Mouse (Mus musculus): ENCODE measurements around the gene E2f6. TPM values are rescaled to one million over a fixed set of nuclear protein-coding genes. Genes with fewer than 3 reads are reported as not detected.

The E2f6 gene
- total and polyA plus RNA-seq, 3 experiments = 35.4 to 67.0 TPM; not detected in 1

DNA sequence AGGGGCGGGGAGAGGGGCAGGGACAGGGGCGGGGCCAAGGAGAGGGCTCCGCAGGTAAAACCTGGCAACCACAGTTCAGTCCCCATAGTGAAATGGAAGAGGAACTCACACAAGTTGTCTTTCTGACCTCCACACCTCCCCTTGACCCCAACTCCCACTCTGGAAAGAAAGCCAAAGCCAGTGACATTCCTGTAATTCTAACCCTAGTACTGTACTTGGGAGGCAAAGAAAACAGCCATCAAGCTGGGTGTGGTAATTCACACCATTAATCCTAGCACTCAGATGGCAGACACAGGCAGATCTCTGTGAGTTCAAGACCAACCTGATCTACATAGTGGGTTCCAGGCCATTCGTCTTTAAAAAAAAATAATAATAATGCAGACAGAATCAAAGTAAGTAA, 17.4 kb upstream of the E2f6 start:
- Histone ChIP-seq H3K9ac (ENCODE audit: control insufficient read depth, low read depth, low read length, poor library complexity, severe bottlenecking) (no peak overlapping the region), H3K36me3 (ENCODE audit: control insufficient read depth in 1 of 2, insufficient read depth in 2 of 2, low read length in 2 of 2) (no peaks in the 10 kb centered on the region), H3K27me3 (ENCODE audit: control insufficient read depth in 1 of 2, insufficient read depth in 2 of 2, low read length in 2 of 2) (peaks cover 1 to 2% of the 10 kb centered on the region in 2 experiments; a peak in 3 of 4 replicates), H3K9me3 (replicated peaks; ENCODE audit: insufficient read depth, low read length) (no peaks in the 10 kb centered on the region), H3K27ac (ENCODE audit: control insufficient read depth, low read depth, low read length) (no peak overlapping the region), H3K79me2 (ENCODE audit: control insufficient read depth, insufficient read depth, low read length, poor library complexity) (no peaks in the 10 kb centered on the region), H3K4me3 (ENCODE audit: control insufficient read depth in 1 of 2, insufficient read depth in 1 of 2, low read depth in 2 of 2, low read length in 2 of 2) (no peak overlapping the region), H3K4me1 (ENCODE audit: control insufficient read depth in 1 of 2, insufficient read depth in 2 of 2, low read length in 2 of 2) (no peaks in the 10 kb centered on the region)
- DNase-seq (ENCODE audit: low read depth, low spot score) = no peak
- TF ChIP-seq MAX (IDR thresholded peaks at IDR 0.05; ENCODE audit: low read length) (no peak), SMC3 (IDR thresholded peaks at IDR 0.05; ENCODE audit: low read depth, low read length) (no peak), MYC (IDR thresholded peaks at IDR 0.05; ENCODE audit: low read depth, low read length) (no peak), MAZ (IDR thresholded peaks at IDR 0.05; ENCODE audit: low read depth, low read length) (no peak), NELFE (IDR thresholded peaks at IDR 0.05; ENCODE audit: low read depth, low read length) (no peak)

DNA sequence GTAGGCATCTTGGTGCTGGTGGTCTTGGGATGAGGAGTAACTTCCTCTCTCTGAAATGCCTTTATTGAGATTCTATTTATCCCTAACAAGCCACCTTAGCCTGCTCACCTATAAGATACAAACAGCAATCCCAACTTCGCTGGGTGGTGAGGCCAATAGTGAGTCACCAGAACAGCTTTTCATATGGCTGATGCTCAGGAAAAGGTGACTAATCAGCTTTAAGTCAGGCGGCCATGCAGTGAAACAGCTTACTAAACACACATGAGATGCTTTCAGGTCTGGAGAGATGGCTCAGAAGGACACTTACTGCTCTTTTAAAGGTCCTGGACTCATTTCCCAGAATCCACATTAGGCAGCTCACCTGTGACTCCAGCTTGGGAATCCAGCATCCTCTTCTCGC, 15.0 kb upstream of the E2f6 start:
- Histone ChIP-seq H3K27ac (ENCODE audit: control insufficient read depth, low read depth, low read length) (no peak overlapping the region), H3K9me3 (replicated peaks; ENCODE audit: insufficient read depth, low read length) (no peaks in the 10 kb centered on the region), H3K79me2 (ENCODE audit: control insufficient read depth, insufficient read depth, low read length, poor library complexity) (no peaks in the 10 kb centered on the region), H3K4me1 (ENCODE audit: control insufficient read depth in 1 of 2, insufficient read depth in 2 of 2, low read length in 2 of 2) (no peaks in the 10 kb centered on the region), H3K9ac (ENCODE audit: control insufficient read depth, low read depth, low read length, poor library complexity, severe bottlenecking) (no peak overlapping the region), H3K36me3 (ENCODE audit: control insufficient read depth in 1 of 2, insufficient read depth in 2 of 2, low read length in 2 of 2) (no peaks in the 10 kb centered on the region), H3K4me3 (ENCODE audit: control insufficient read depth in 1 of 2, insufficient read depth in 1 of 2, low read depth in 2 of 2, low read length in 2 of 2) (no peak overlapping the region), H3K27me3 (ENCODE audit: control insufficient read depth in 1 of 2, insufficient read depth in 2 of 2, low read length in 2 of 2) (peaks cover 1 to 2% of the 10 kb centered on the region in 2 experiments; a peak in 2 of 4 replicates)
- TF ChIP-seq MAZ (IDR thresholded peaks at IDR 0.05; ENCODE audit: low read depth, low read length) (no peak), SIN3A (IDR thresholded peaks at IDR 0.05; ENCODE audit: low read length) (no peak), ZC3H11A (IDR thresholded peaks at IDR 0.05; ENCODE audit: low read depth, low read length) (no peak), MYB (IDR thresholded peaks at IDR 0.05; ENCODE audit: low read depth, low read length) (no peak), NRF1 (IDR thresholded peaks at IDR 0.05; ENCODE audit: insufficient read depth, low read depth, low read length, poor library complexity, severe bottlenecking) (no peak), UBTF (IDR thresholded peaks at IDR 0.05; ENCODE audit: borderline replicate concordance, insufficient read depth, low read depth, low read length) (no peak), POLR2AphosphoS5 (IDR thresholded peaks at IDR 0.05; ENCODE audit: borderline replicate concordance, low read depth, low read length) (no peak), TAL1 (IDR thresholded peaks at IDR 0.05; ENCODE audit: low read length) (no peak)
- no peak for DNase-seq (ENCODE audit: low read depth, low spot score)

DNA sequence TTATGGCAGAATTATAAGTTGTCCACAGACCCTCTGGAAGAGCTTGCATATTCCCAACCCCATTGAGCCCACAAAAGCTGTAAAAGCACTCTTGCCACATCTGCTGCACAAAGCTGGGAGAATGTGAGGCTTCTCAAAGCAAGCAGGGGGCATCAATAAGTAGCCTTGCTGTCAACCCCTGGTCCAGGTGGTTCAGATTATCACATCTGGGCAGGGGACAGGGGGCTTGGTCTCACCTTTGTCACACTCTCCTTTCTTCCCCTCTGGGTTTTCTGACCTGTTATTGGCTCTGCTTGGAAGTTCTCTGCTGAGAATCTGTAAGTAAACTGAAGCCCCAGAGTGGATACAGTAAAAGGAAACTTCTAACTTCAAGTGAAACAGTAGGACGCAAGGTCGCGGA, 11.9 kb upstream of the E2f6 start:
- peaks cover 1 to 2% of the 10 kb centered on the region in 2 experiments; a peak in 2 of 4 replicates for H3K27me3 ChIP-seq (ENCODE audit: control insufficient read depth in 1 of 2, insufficient read depth in 2 of 2, low read length in 2 of 2)
- no peak overlapping the region for H3K27ac ChIP-seq (ENCODE audit: control insufficient read depth, low read depth, low read length)
- no peak overlapping the region for H3K9ac ChIP-seq (ENCODE audit: control insufficient read depth, low read depth, low read length, poor library complexity, severe bottlenecking)
- no peaks in the 10 kb centered on the region for H3K36me3 ChIP-seq (ENCODE audit: control insufficient read depth in 1 of 2, insufficient read depth in 2 of 2, low read length in 2 of 2)
- H3K4me1 ChIP-seq (ENCODE audit: control insufficient read depth in 1 of 2, insufficient read depth in 2 of 2, low read length in 2 of 2) = no peaks in the 10 kb centered on the region
- no peak overlapping the region for H3K4me3 ChIP-seq (ENCODE audit: control insufficient read depth in 1 of 2, insufficient read depth in 1 of 2, low read depth in 2 of 2, low read length in 2 of 2)
- no peaks in the 10 kb centered on the region for H3K79me2 ChIP-seq (ENCODE audit: control insufficient read depth, insufficient read depth, low read length, poor library complexity)
- DNase-seq (ENCODE audit: low read depth, low spot score) = no peak
- H3K9me3 ChIP-seq (replicated peaks; ENCODE audit: insufficient read depth, low read length) = no peaks in the 10 kb centered on the region
- TF ChIP-seq POLR2AphosphoS2 (IDR thresholded peaks at IDR 0.05; ENCODE audit: low read length) (no peak), POLR2AphosphoS5 (IDR thresholded peaks at IDR 0.05; ENCODE audit: borderline replicate concordance, low read depth, low read length) (no peak), CHD1 (IDR thresholded peaks at IDR 0.05; ENCODE audit: low read depth, low read length) (no peak), MXI1 (IDR thresholded peaks at IDR 0.05; ENCODE audit: low read depth, low read length) (no peak), SIN3A (IDR thresholded peaks at IDR 0.05; ENCODE audit: low read length) (no peak), TCF12 (IDR thresholded peaks at IDR 0.05; ENCODE audit: low read depth, low read length) (no peak), TBP (IDR thresholded peaks at IDR 0.05; ENCODE audit: low read depth, low read length) (no peak), MAFK (IDR thresholded peaks at IDR 0.05; ENCODE audit: borderline replicate concordance, low read depth, low read length) (no peak), NRF1 (IDR thresholded peaks at IDR 0.05; ENCODE audit: insufficient read depth, low read depth, low read length, poor library complexity, severe bottlenecking) (no peak)
